Mouse (Mus musculus): ENCODE measurements around the gene St13. TPM values are rescaled to one million over a fixed set of nuclear protein-coding genes. Genes with fewer than 3 reads are reported as not detected.

The St13 gene
- total and polyA plus RNA-seq, 2 experiments from 2014 or later = 111 to 241 TPM

DNA sequence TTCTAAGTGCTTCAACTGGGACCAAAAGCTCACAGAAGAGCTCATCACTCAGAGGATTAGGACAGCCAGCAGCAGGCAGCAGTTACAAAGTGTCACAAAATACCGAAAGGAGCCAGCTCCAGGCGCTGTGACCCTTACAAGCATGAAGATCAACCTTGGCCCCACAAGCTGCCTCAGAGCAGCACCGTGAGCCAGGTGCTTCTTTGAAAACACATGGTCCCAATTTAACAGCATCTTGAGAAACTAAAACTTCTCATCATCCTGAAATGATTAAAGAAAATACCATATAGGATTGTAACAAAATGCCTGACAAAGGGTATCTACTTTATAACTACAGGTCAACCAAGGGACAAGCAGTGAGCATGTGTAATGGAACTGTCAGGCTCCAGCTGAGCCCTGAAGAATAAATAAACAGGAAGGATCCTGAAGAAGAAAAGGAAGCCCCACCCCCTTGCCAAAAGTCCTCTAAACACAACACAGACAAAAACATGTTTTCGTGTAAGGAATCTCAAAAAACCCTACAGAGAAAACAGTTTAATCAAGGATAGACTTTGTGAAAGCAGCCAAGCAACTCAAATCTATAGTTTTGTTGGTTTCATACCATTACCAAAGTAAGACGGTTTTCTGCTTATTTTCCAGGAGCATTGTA, 70.0 kb downstream of the St13 start:
- H3K4me2 ChIP-seq (ENCODE audit: low read depth, low read length, poor library complexity, severe bottlenecking) = no peak overlapping the region
- H3K4me3 ChIP-seq (ENCODE audit: low read depth, low read length) = no peak overlapping the region
- DNase-seq (ENCODE audit: low spot score) (no peak), ATAC-seq (ENCODE audit: low FRiP score) (no peak)
- peaks cover 22% of the 10 kb centered on the region for H3K36me3 ChIP-seq (ENCODE audit: insufficient read depth, low read length)
- H3K27me3 ChIP-seq (ENCODE audit: insufficient read depth, low read length) = no peaks in the 10 kb centered on the region
- 72% methylated on average over 5 of the region's 5 CpGs for WGBS
- TF ChIP-seq CTCF (IDR thresholded peaks at IDR 0.05) = no peak
- no peaks in the 10 kb centered on the region for H3K9me3 ChIP-seq (ENCODE audit: low read length)
- no peaks in the 10 kb centered on the region for H3K4me1 ChIP-seq (ENCODE audit: insufficient read depth, low read length)
- no peak overlapping the region for H3K27ac ChIP-seq (ENCODE audit: low read depth, low read length)
- no peak overlapping the region for H3K9ac ChIP-seq (replicated peaks; ENCODE audit: low read length, poor library complexity, severe bottlenecking)

- no peak for TF ChIP-seq CTCF (IDR thresholded peaks at IDR 0.05)
- WGBS = 98% methylated on average over 7 of the region's 7 CpGs
- no peaks in the 10 kb centered on the region for H3K4me1 ChIP-seq (ENCODE audit: insufficient read depth, low read length)
- H3K36me3 ChIP-seq (ENCODE audit: insufficient read depth, low read length) = peaks cover 17% of the 10 kb centered on the region
- no peak overlapping the region for H3K27ac ChIP-seq (ENCODE audit: low read depth, low read length)
- H3K9ac ChIP-seq (replicated peaks; ENCODE audit: low read length, poor library complexity, severe bottlenecking) = no peak overlapping the region
- no peaks in the 10 kb centered on the region for H3K9me3 ChIP-seq (ENCODE audit: low read length)
- DNase-seq (ENCODE audit: low spot score) (no peak), ATAC-seq (ENCODE audit: low FRiP score) (no peak)
- H3K4me3 ChIP-seq (ENCODE audit: low read depth, low read length) = no peak overlapping the region
- H3K27me3 ChIP-seq (ENCODE audit: insufficient read depth, low read length) = no peaks in the 10 kb centered on the region
- no peak overlapping the region for H3K4me2 ChIP-seq (ENCODE audit: low read depth, low read length, poor library complexity, severe bottlenecking)
Observed at GRCm38 (mm10) chr15:81327501-81327900, 72.4 kb downstream of the St13 start.

DNA sequence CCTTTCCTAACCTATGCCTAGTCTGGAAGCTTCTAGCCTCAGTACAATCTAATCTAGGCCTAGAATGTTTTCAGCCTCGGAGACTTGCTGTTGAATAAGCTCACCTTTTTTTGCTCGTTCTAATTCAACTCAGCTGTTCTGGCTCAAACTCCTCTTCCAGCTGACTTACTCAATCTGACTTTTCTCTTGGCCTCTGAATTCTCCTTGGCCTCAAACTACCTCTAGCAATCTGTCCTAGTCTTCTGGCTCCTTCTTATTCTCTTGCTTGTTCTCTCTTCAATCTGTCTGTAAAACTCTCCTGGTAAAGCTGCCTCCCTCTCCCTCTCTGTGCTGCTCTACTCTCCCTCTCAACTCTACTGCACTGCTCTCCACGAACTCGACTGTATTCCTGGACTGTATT, 74.9 kb downstream of the St13 start:
- Histone ChIP-seq H3K27me3 (ENCODE audit: insufficient read depth, low read length) (no peaks in the 10 kb centered on the region), H3K4me2 (ENCODE audit: low read depth, low read length, poor library complexity, severe bottlenecking) (no peak overlapping the region), H3K9me3 (ENCODE audit: low read length) (no peaks in the 10 kb centered on the region), H3K4me1 (ENCODE audit: insufficient read depth, low read length) (no peaks in the 10 kb centered on the region), H3K27ac (ENCODE audit: low read depth, low read length) (no peak overlapping the region), H3K4me3 (ENCODE audit: low read depth, low read length) (no peak overlapping the region), H3K36me3 (ENCODE audit: insufficient read depth, low read length) (peaks cover 23% of the 10 kb centered on the region), H3K9ac (replicated peaks; ENCODE audit: low read length, poor library complexity, severe bottlenecking) (no peak overlapping the region)
- ATAC-seq (ENCODE audit: low FRiP score) (no peak), DNase-seq (ENCODE audit: low spot score) (no peak)
- TF ChIP-seq CTCF (IDR thresholded peaks at IDR 0.05) = no peak
- 80% methylated on average over 4 of the region's 4 CpGs for WGBS

DNA sequence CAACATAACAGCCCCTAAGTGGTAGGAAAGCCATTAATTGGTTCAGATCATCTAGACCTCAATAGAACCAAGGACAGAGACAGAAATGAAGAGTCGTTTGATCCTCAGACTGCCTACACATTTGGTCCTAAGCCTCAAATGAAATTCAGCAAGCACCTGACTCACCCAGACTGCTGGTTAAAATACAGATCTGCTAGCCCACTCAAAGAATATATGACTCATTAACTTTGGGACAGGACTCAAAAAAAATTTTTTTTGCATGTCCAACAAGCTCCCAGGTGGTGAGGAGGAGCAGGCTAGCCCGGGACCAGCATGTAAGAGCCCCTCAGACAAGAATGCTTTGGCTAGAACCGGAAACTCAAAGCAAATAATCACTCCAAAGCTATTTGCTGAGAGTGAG, 79.7 kb downstream of the St13 start:
- Histone ChIP-seq H3K9ac (replicated peaks; ENCODE audit: low read length, poor library complexity, severe bottlenecking) (no peak overlapping the region), H3K36me3 (ENCODE audit: insufficient read depth, low read length) (peaks cover 27% of the 10 kb centered on the region), H3K9me3 (ENCODE audit: low read length) (no peaks in the 10 kb centered on the region), H3K4me1 (ENCODE audit: insufficient read depth, low read length) (no peaks in the 10 kb centered on the region), H3K27ac (ENCODE audit: low read depth, low read length) (no peak overlapping the region), H3K4me2 (ENCODE audit: low read depth, low read length, poor library complexity, severe bottlenecking) (no peak overlapping the region), H3K27me3 (ENCODE audit: insufficient read depth, low read length) (no peaks in the 10 kb centered on the region), H3K4me3 (ENCODE audit: low read depth, low read length) (no peak overlapping the region)
- 93% methylated on average over 3 of the region's 3 CpGs for WGBS
- ATAC-seq (ENCODE audit: low FRiP score) (no peak), DNase-seq (ENCODE audit: low spot score) (no peak)
- TF ChIP-seq CTCF (IDR thresholded peaks at IDR 0.05) = no peak

- Histone ChIP-seq H3K4me2 (ENCODE audit: low read depth, low read length, poor library complexity, severe bottlenecking) (no peak overlapping the region), H3K27ac (ENCODE audit: low read depth, low read length) (no peak overlapping the region), H3K4me3 (ENCODE audit: low read depth, low read length) (no peak overlapping the region), H3K9me3 (ENCODE audit: low read length) (no peaks in the 10 kb centered on the region), H3K9ac (replicated peaks; ENCODE audit: low read length, poor library complexity, severe bottlenecking) (no peak overlapping the region), H3K4me1 (ENCODE audit: insufficient read depth, low read length) (no peaks in the 10 kb centered on the region), H3K36me3 (ENCODE audit: insufficient read depth, low read length) (peaks cover 27% of the 10 kb centered on the region), H3K27me3 (ENCODE audit: insufficient read depth, low read length) (no peaks in the 10 kb centered on the region)
- ATAC-seq (ENCODE audit: low FRiP score) (no peak), DNase-seq (ENCODE audit: low spot score) (no peak)
- WGBS = 91% methylated on average over 9 of the region's 9 CpGs
- no peak for TF ChIP-seq CTCF (IDR thresholded peaks at IDR 0.05)
Observed at GRCm38 (mm10) chr15:81319462-81319861, 80.4 kb downstream of the St13 start.

- peak; percentile 33 for TF ChIP-seq CTCF (IDR thresholded peaks at IDR 0.05)
- Histone ChIP-seq H3K4me2 (ENCODE audit: low read depth, low read length, poor library complexity, severe bottlenecking) (no peak overlapping the region), H3K4me1 (ENCODE audit: insufficient read depth, low read length) (no peaks in the 10 kb centered on the region), H3K9me3 (ENCODE audit: low read length) (no peaks in the 10 kb centered on the region), H3K9ac (replicated peaks; ENCODE audit: low read length, poor library complexity, severe bottlenecking) (no peak overlapping the region), H3K27me3 (ENCODE audit: insufficient read depth, low read length) (no peaks in the 10 kb centered on the region), H3K4me3 (ENCODE audit: low read depth, low read length) (no peak overlapping the region), H3K27ac (ENCODE audit: low read depth, low read length) (no peak overlapping the region), H3K36me3 (ENCODE audit: insufficient read depth, low read length) (peaks cover 8% of the 10 kb centered on the region; the same call in 1 of the 2 replicates)
- ATAC-seq (ENCODE audit: low FRiP score) = no peak
- DNase-seq (ENCODE audit: low spot score) = no peak
- whole genome bisulfite sequencing = 95% methylated on average over 3 of the region's 3 CpGs
Observed at GRCm38 (mm10) chr15:81313928-81314327, 85.9 kb downstream of the St13 start.

Other genes starting within 250 kb of the St13 start
- gene Mrtfa, start 209.3 kb downstream of the St13 start, total RNA-seq (2014; rRNA removed) = 32.1 and 44.1 TPM in 2 replicates
- 20.8 and 22.6 TPM in 2 replicates for gene Mrtfa, start 209.3 kb downstream of the St13 start, polyA plus RNA-seq (2015; fragmentation: Nextera tagmentation; extraction: Ambion mirVana)
- gene Mchr1, start 164.6 kb downstream of the St13 start, total RNA-seq (2014; rRNA removed) = 11.2 and 17.2 TPM in 2 replicates
- gene Mchr1, start 164.6 kb downstream of the St13 start, polyA plus RNA-seq (2015; fragmentation: Nextera tagmentation; extraction: Ambion mirVana) = 9.3 and 12.4 TPM in 2 replicates
- 74.4 and 77.4 TPM in 2 replicates for gene Slc25a17, start 39.3 kb downstream of the St13 start, total RNA-seq (2014; rRNA removed)
- 121 and 123 TPM in 2 replicates for gene Slc25a17, start 39.3 kb downstream of the St13 start, polyA plus RNA-seq (2015; fragmentation: Nextera tagmentation; extraction: Ambion mirVana)
- gene Xpnpep3, start 61 bp upstream of the St13 start, total RNA-seq (2014; rRNA removed) = 8.2 and 13.8 TPM in 2 replicates
- gene Xpnpep3, start 61 bp upstream of the St13 start, polyA plus RNA-seq (2015; fragmentation: Nextera tagmentation; extraction: Ambion mirVana) = 5.4 and 6.5 TPM in 2 replicates
- gene Dnajb7, start 8.2 kb upstream of the St13 start, total RNA-seq (2014; rRNA removed) = not detected in 2 replicates
- gene Dnajb7, start 8.2 kb upstream of the St13 start, polyA plus RNA-seq (2015; fragmentation: Nextera tagmentation; extraction: Ambion mirVana) = 0.16 and 0.26 TPM in 2 replicates
- 152 and 155 TPM in 2 replicates for gene Rbx1, start 66.2 kb upstream of the St13 start, total RNA-seq (2014; rRNA removed)
- 397 and 411 TPM in 2 replicates for gene Rbx1, start 66.2 kb upstream of the St13 start, polyA plus RNA-seq (2015; fragmentation: Nextera tagmentation; extraction: Ambion mirVana)
- gene Ep300, start 185.3 kb upstream of the St13 start, total RNA-seq (2014; rRNA removed) = 50.7 and 55.5 TPM in 2 replicates
- 9.4 and 14.9 TPM in 2 replicates for gene Ep300, start 185.3 kb upstream of the St13 start, polyA plus RNA-seq (2015; fragmentation: Nextera tagmentation; extraction: Ambion mirVana)

All from midbrain, postnatal 0 days (tissue).